Mouse (Mus musculus) E14TG2a.4 (cell line): ENCODE data around the gene Musk.

Experiments
- H3K27me3 ChIP-seq: 2 replicates; pipeline ENCODE4 v1.6.1; 2014; ENCODE audit warnings: low read length, control low read depth; ENCODE audit not compliant: insufficient read depth
- H3K36me3 ChIP-seq: 2 replicates; pipeline ENCODE4 v1.6.1; 2014; ENCODE audit warnings: low read length, control low read depth; ENCODE audit not compliant: insufficient read depth
- H3K4me1 ChIP-seq: replicated peaks from 2 replicates; pipeline ENCODE4 v1.6.1; 2014; ENCODE audit warnings: low read depth, low read length, control low read depth
- H3K4me3 ChIP-seq: replicated peaks from 2 replicates; pipeline ENCODE4 v1.5.1; 2014; ENCODE audit warnings: mild to moderate bottlenecking, low read length
- H3K9me3 ChIP-seq: 2 replicates; pipeline ENCODE4 v1.6.1; 2014; ENCODE audit warnings: low read length, control low read depth
- CTCF ChIP-seq: conservative IDR thresholded peaks from 2 replicates; pipeline ENCODE4 v1.5.1; 2014; ENCODE audit warnings: low read length
- NANOG ChIP-seq: IDR thresholded peaks from 2 replicates; pipeline ENCODE4 v1.6.1; 2014; ENCODE audit warnings: borderline replicate concordance, low read length, mixed read lengths
- POU5F1 ChIP-seq: IDR thresholded peaks from 2 replicates; pipeline ENCODE4 v1.6.1; 2014; ENCODE audit warnings: low read length, borderline replicate concordance

The Musk gene

GRCm38 (mm10) chr4:58304564-58304963 lies 18.8 kb downstream of the Musk start:
- H3K4me3 ChIP-seq: no peak overlapping the region
- no peaks in the 10 kb centered on the region for H3K27me3 ChIP-seq
- TF ChIP-seq POU5F1 (no peak), NANOG (no peak), CTCF (no peak)
- no peaks in the 10 kb centered on the region for H3K9me3 ChIP-seq
- no peaks in the 10 kb centered on the region for H3K36me3 ChIP-seq
- no peaks in the 10 kb centered on the region for H3K4me1 ChIP-seq

GRCm38 (mm10) chr4:58307421-58307820 lies 21.7 kb downstream of the Musk start:
- TF ChIP-seq POU5F1 (no peak), CTCF (no peak), NANOG (no peak)

GRCm38 (mm10) chr4:58313344-58313743 lies 27.6 kb downstream of the Musk start:
- Histone ChIP-seq H3K4me3 (no peak overlapping the region), H3K4me1 (no peaks in the 10 kb centered on the region), H3K27me3 (no peaks in the 10 kb centered on the region), H3K36me3 (no peaks in the 10 kb centered on the region), H3K9me3 (no peaks in the 10 kb centered on the region)
- TF ChIP-seq NANOG (no peak), CTCF (no peak), POU5F1 (no peak)

More at GRCm38 (mm10) chr4:58307421-58307820, 21.7 kb downstream of the Musk start:
- H3K9me3 ChIP-seq: no peaks in the 10 kb centered on the region
- H3K4me1 ChIP-seq: no peaks in the 10 kb centered on the region
- no peaks in the 10 kb centered on the region for H3K27me3 ChIP-seq
- H3K4me3 ChIP-seq: no peak overlapping the region
- no peaks in the 10 kb centered on the region for H3K36me3 ChIP-seq

GRCm38 (mm10) chr4:58314942-58315508 lies 29.3 kb downstream of the Musk start:
- no peak overlapping the region for H3K4me3 ChIP-seq
- no peaks in the 10 kb centered on the region for H3K9me3 ChIP-seq
- no peaks in the 10 kb centered on the region for H3K36me3 ChIP-seq
- no peak for TF ChIP-seq CTCF
- no peak for TF ChIP-seq NANOG
- TF ChIP-seq POU5F1: no peak
- H3K4me1 ChIP-seq: no peaks in the 10 kb centered on the region
- no peaks in the 10 kb centered on the region for H3K27me3 ChIP-seq

- H3K27me3 ChIP-seq: no peaks in the 10 kb centered on the region
- no peak for TF ChIP-seq CTCF
- no peak for TF ChIP-seq POU5F1
- no peak for TF ChIP-seq NANOG
- no peaks in the 10 kb centered on the region for H3K36me3 ChIP-seq
- H3K9me3 ChIP-seq: no peaks in the 10 kb centered on the region
- H3K4me3 ChIP-seq: no peak overlapping the region
- H3K4me1 ChIP-seq: no peaks in the 10 kb centered on the region
Observed at GRCm38 (mm10) chr4:58317536-58317935, 31.8 kb downstream of the Musk start.

GRCm38 (mm10) chr4:58320293-58320692 lies 34.5 kb downstream of the Musk start:
- Histone ChIP-seq H3K4me3 (no peak overlapping the region), H3K9me3 (no peaks in the 10 kb centered on the region), H3K36me3 (no peaks in the 10 kb centered on the region), H3K4me1 (no peaks in the 10 kb centered on the region), H3K27me3 (no peaks in the 10 kb centered on the region)
- no peak for TF ChIP-seq NANOG
- no peak for TF ChIP-seq CTCF
- no peak for TF ChIP-seq POU5F1

GRCm38 (mm10) chr4:58326746-58327145 lies 41.0 kb downstream of the Musk start:
- no peaks in the 10 kb centered on the region for H3K4me1 ChIP-seq
- H3K36me3 ChIP-seq: no peaks in the 10 kb centered on the region
- no peak overlapping the region for H3K4me3 ChIP-seq
- no peaks in the 10 kb centered on the region for H3K27me3 ChIP-seq
- TF ChIP-seq NANOG (no peak), CTCF (no peak), POU5F1 (no peak)
- H3K9me3 ChIP-seq: no peaks in the 10 kb centered on the region

GRCm38 (mm10) chr4:58328231-58328630 lies 42.5 kb downstream of the Musk start:
- Histone ChIP-seq H3K4me3 (no peak overlapping the region), H3K36me3 (no peaks in the 10 kb centered on the region), H3K27me3 (no peaks in the 10 kb centered on the region), H3K9me3 (no peaks in the 10 kb centered on the region), H3K4me1 (no peaks in the 10 kb centered on the region)
- TF ChIP-seq CTCF (no peak), POU5F1 (no peak), NANOG (no peak)

GRCm38 (mm10) chr4:58330016-58330415 lies 44.3 kb downstream of the Musk start:
- no peak for TF ChIP-seq CTCF
- TF ChIP-seq NANOG: no peak
- TF ChIP-seq POU5F1: no peak
- H3K9me3 ChIP-seq: no peaks in the 10 kb centered on the region
- H3K27me3 ChIP-seq: no peaks in the 10 kb centered on the region
- H3K4me3 ChIP-seq: no peak overlapping the region
- H3K36me3 ChIP-seq: no peaks in the 10 kb centered on the region
- no peaks in the 10 kb centered on the region for H3K4me1 ChIP-seq
